Mouse (Mus musculus) gastrocnemius, adult 8-10 months (tissue): ENCODE measurements around the gene Scml4. TPM values are rescaled to one million over a fixed set of nuclear protein-coding genes. Genes with fewer than 3 reads are reported as not detected.

Source experiments
- DNase-seq, 2 experiments: peaks; one replicate each; pipeline ENCODE4 v3.0.0; 2022; ENCODE audit warnings: low spot score in 2 of 2
- total RNA-seq, 4 experiments: library from RNA; stranded (reverse); gene quantifications; 2 replicates each; pipeline ENCODE4 v1.2.4; 2022

Gene Scml4
- total RNA-seq, 4 experiments from 2014 or later: 0.27 to 0.54 (median 0.41) TPM

DNA sequence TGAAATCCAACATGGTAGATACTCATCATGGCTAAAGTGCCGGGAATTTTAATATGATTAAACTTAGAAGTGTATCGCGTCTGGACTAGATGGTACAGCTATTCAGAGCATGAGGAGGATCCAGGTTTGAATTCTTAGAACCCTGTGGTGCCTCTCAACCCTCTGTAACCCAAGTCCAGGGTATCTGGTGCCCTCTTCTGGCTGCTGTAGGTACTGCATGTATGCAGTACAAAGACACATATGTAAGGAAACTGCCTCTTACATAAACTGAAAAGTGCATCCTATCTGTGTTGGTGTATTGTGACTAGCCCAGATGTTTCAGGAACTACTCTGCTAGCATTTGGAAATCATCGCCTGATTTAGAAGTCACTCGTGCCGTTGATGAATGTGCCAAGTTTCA, 129.7 kb downstream of the Scml4 start:
- DNase-seq: no peak

DNA sequence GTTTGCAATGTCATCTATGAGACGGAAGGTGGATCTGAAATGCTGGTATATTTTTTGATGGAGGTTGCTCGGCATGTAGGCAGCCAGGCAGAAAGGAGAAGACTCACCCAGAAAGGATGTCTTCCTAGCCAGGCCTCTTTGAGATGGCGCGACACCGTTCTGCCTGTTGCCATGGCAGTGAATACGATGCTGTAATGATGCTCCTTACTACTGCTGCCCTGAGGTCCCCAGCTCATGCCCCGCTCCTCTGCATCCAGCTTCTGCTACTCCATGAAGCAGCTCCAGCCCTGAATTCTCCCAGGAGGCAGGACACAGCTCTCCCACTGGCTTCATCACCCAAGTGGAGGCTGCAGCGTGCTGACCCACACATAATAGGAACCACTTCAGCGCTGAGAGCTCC, 130.8 kb downstream of the Scml4 start:
- no peak for DNase-seq

DNA sequence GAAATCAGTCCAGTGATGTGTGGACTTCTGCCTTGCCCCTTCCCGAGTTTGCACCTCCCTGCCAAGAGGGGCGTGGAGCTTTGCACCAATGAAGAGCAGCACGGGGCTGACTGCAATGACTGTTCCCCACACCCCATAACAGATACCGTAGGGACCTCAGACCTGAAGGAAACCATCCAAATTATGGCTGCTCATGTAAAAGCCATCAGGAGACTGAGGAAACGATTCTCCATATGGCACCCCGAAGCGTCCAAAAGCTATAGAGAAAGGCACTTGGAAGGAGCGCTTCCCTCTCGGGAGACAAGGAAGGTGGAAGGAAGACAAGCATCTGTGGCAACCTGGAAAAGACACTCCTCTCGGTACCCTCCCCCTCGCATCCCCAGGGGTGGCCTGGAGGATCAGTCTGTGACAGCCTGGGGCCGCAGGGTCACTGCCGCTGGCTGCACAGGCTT, 134.2 kb downstream of the Scml4 start:
- peak; percentile 40 to 68 for DNase-seq

GRCm38 (mm10) chr10:42995484-42995895, 135.3 kb downstream of the Scml4 start:
- peak; percentile 41 to 62 for DNase-seq

GRCm38 (mm10) chr10:42997278-42997677, 137.1 kb downstream of the Scml4 start:
- DNase-seq: no peak

- DNase-seq: no peak
Measured at GRCm38 (mm10) chr10:42999324-42999723, 139.2 kb downstream of the Scml4 start.

- DNase-seq: no peak
Measured at GRCm38 (mm10) chr10:43001433-43001832, 141.3 kb downstream of the Scml4 start.

- no peak for DNase-seq
Measured at GRCm38 (mm10) chr10:43002066-43002678, 142.0 kb downstream of the Scml4 start.

DNA sequence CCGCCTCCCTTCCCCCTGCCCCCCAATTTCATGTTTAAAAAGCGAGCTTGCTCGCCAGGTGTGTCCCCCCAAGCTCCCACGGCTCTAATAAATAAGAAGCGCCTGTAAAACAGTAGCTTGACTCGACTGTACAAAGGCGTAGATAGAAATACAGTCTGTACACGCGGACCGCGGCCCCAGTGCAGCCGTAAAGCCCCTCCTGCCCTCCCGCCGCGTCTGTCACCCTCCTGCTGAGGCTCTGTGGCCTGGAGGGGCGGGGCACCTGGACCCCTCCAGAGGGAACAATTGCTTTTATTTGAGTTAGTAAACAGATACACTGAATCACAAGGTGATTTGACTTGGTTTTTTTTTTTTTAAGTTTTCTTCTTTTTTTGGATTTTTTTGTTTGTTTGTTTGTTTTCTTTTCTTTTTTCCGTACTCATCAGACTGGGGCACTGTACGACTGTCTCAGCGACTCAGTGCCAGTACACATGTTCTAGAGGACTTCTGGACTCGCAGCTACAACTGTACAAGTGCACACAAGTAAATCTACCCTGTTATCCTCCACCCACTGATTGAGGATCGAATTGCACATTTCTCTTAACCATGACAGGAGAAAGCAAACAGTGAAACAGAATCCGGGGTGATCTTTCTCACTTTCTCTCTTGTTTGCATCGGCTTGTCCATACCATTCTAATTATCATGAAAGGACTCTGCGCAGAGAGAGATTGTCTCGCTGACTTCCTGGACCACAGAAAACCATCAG, 142.7 kb downstream of the Scml4 start:
- no peak for DNase-seq

DNA sequence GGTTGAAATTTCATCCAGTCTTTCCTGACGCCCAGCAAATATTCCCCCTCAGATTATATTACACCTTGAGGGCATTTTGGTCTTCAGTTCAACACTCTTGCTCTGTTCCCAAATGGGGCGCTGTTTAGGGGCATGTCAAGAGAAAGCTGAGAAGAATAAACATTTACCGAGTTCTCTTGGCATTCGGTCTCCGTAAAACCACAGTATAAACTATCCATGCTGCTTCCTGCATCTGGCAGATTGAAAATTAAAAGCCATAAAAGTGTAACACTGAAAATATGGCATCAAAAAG, 143.2 kb downstream of the Scml4 start:
- no peak for DNase-seq

DNA sequence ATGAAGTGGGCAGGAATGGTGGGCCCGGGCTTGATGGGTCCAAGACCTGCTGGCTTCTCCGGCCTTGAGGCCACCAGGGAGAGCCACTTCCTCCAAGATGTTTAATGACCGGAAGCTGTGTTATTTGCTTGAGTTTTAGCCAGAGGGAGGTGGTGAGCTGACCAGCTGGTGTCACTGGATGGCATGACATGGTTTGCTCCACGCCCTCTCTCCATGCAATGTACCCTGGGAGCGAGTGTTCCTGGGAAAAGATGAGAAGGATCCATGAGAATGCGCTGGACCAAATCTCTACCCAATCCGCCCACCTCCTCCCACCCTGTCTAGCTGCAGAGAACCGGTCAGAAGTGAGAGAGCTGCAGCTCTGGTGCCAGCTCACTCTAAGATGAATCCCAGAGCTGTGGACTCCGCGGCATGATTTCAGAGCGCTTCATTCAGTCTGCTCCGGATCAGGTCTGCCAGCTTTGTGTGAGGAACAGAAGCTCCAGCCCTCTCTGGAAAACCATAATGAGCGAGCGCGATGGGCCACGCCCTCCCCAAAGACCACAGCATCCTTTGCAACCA, 144.1 kb downstream of the Scml4 start:
- DNase-seq: no peak

GRCm38 (mm10) chr10:43005031-43005430, 144.9 kb downstream of the Scml4 start:
- DNase-seq: no peak

- DNase-seq: no peak
Measured at GRCm38 (mm10) chr10:43005677-43006076, 145.5 kb downstream of the Scml4 start.

DNA sequence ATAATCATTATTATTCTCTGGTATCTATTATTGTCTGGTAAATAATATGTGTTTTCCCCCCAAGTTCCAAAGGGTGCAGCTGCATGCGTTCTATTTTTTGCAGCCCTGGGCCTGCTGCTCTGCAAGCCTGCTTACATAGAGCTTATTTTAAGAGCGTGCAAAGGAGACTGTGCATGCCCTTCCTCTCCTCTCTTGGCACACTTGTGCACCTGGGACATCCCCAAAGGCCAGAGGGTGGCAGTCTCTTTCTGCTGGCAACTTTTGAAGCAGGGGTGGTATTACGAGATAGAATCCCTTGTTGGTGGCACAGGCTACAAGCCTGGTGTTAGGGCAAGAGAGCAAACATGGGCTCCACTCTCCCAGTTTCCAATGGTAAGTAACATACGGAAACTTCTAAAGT, 146.4 kb downstream of the Scml4 start:
- peak; percentile 40 to 72 for DNase-seq

- no peak for DNase-seq
Measured at GRCm38 (mm10) chr10:43008116-43008515, 147.9 kb downstream of the Scml4 start.

Other genes starting within 250 kb of the Scml4 start
- gene Sec63, start 98.9 kb upstream of the Scml4 start, total RNA-seq: 10 to 100 TPM; 16.9 to 32.2 (median 24.9) TPM